Mouse (Mus musculus) layer of hippocampus, adult 11-12 months (tissue): ENCODE results near the gene Ttc4.
A peak's percentile ranks its signal among the peaks of the same experiment; 100 is the strongest.

Experiments used
- DNase-seq: peaks from one replicate; pipeline ENCODE4 v3.0.0; 2022; ENCODE audit warnings: low spot score

Ttc4 gene

DNA sequence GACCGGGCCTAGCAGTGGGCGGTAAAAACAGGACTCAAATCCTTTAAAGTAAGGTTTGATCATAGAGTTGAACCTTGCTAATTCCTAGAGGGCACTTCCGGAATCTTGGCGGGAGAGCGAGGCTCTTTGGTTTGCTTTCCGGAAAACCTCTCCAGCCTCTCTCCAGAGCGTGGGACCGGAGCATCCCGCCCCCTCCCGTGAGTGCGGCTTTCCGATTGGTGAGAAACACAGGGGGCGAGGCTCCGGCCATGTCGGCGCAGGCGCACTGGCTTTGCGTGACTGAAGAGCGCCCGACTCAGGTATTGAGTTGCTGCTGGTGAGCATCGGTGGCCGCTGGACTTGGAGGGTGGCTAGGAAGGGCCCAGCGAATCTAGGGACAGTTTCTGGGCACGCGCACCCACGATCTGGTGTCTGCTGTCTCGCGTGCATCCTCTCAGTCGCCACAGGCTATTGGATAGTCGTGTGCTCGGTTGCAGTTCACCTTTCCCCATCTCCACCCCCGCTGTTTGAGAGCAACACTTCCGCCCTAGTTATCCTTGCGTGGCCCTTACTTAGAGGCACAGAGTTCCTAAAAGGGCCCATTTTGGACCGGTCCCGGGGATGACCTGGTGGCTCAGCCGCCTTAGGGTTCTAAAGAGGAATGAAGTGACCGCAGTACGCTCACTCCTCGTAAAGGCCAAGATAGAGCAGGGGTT is 27.8 kb downstream of the Ttc4 start, which contains the start of gene Pars2:
Gene Pars2, plus strand, starts transcription at position 237 of the 695 bp plus-strand sequence.
- DNase-seq, result peak; percentile 97

GRCm38 (mm10) chr4:106647137-106647536 is 31.6 kb downstream of the Ttc4 start:
- no peak for DNase-seq

- DNase-seq, result no peak
These were observed 32.9 kb downstream of the Ttc4 start for GRCm38 (mm10) chr4:106645797-106646196.

- no peak for DNase-seq
These were observed 34.5 kb downstream of the Ttc4 start for GRCm38 (mm10) chr4:106644218-106644610.

DNA sequence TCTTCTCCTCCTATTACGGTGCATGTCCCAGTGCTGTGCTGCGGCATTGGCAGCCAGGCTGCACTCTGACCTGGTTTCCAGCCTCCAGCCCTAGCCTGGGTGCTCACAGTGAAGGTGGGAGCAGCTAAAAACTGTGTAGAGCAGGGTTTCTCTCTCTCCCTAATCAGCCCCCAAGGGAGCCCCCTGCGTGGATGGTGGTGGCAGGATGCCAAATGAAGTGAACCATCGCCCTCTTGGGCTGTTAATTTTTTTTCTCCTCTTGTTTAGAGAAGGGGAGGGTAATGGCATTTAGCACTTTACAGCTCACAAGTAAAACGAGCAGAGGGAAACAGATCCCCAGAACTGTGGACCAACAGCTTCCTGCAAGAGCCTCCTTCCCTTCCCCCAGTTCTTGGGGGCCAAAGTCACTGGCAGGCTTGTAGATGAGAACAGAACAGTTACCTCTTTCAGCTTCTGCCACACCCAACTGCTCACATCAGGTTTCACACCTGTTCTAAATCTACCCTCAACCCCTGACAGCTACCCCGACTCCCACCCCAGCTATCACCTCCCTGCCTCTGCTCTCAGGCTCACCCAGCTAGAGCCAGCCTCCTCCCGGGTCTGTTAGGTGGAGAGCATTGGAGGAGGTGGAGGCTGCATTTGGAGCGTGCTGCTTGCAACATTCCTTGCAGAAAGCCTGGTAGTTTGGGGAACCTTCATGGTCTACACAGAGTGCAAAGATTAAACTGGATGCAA is 35.1 kb downstream of the Ttc4 start:
- DNase-seq, result no peak

DNA sequence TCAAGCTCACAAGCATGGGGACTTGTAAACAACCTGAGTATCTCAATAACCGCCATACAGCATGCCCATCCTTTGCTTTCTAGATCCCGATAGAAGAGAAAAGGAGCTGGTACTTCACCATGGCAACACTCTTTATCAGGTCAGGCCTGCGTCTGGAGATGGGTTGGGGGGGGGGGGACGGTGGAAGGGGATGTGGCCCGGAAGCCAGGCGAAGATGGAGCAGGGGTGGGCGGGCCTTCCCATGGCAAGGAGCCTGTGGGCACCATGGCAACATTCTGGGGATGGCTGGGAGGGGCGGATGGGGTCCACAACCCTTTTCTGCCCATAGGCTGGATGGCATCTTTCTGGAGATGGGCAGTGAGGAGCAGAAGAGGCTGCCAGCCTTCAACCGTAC is 44.7 kb downstream of the Ttc4 start:
- no peak for DNase-seq

- DNase-seq, result no peak
These were observed 45.3 kb downstream of the Ttc4 start for GRCm38 (mm10) chr4:106633281-106634085.

- no peak for DNase-seq
These were observed 46.4 kb downstream of the Ttc4 start for GRCm38 (mm10) chr4:106632313-106632712.

GRCm38 (mm10) chr4:106630333-106631220 is 48.2 kb downstream of the Ttc4 start:
- peak; percentile 92 for DNase-seq

GRCm38 (mm10) chr4:106629374-106629773 is 49.4 kb downstream of the Ttc4 start:
- no peak for DNase-seq

- DNase-seq, result no peak
These were observed 49.9 kb downstream of the Ttc4 start for GRCm38 (mm10) chr4:106628650-106629360.

- DNase-seq, result no peak
These were observed 50.9 kb downstream of the Ttc4 start for GRCm38 (mm10) chr4:106627809-106628208.

GRCm38 (mm10) chr4:106624271-106624670 is 54.5 kb downstream of the Ttc4 start:
- DNase-seq, result no peak

GRCm38 (mm10) chr4:106622712-106623111 is 56.0 kb downstream of the Ttc4 start:
- no peak for DNase-seq

DNA sequence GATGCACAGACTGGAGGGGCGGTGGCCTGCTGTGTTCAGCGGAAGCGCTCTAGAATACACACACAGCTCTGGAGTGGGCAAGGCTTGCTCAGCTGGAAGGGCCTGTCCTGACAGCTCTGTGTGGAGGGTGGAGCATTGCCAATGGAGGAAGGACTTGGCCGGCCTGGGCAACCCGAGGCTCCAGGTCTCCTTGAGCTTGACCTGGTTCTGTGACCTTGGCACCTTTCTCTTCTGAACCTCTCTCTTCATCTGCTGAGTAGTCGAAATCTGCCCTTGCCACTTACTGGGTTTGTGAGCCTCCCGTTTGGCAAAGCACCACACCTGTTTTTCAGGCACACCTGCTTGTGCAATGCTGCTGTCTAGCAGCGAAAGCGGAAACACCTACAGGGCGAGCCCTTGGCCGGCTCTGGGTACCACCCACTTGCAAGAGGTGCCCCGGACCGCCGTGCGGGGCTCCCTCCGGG is 56.7 kb downstream of the Ttc4 start, which contains the start of gene Ttc22:
Gene Ttc22, plus strand, starts transcription at position 403 of the 464 bp plus-strand sequence.
- DNase-seq, result no peak

DNA sequence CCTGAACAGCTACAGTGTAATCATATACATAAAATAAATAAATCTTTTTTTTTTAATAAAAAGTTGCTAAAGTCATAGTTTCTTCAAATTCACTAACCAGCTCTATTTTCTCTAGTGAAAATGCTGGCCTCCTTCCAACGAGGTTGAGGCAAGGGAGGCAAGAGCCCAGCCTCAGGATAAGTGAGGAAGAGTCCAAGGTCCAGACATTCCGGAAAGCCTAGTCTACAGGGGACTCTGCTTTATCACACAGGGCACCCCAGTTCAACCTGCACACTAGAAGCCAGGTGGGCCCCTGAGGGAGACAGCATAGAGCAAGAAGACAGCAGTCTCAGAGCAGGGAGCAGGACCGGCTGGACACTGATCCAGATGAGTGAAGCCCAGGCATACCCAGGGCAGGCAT is 57.3 kb downstream of the Ttc4 start:
- no peak for DNase-seq

DNA sequence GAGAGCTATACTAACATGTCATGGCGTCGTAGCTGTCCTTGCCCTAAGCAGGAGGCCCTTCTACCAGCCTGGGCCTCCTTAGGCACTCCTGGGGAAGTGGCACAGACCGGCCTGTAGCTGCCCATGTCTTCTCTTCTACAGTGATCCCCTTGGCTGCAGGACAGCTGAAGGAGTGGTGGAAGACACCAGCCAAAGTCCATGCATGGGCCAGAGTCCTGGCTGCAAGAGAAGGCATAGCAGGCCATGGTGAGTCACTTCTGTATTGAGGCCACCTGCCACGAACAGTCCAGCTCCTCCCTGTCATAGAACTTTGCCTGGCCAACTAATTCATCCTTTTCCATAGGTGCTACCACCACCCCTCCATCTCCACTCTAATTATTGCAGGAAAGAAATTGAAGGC is 59.8 kb downstream of the Ttc4 start:
- DNase-seq, result no peak

- no peak for DNase-seq
These were observed 61.7 kb downstream of the Ttc4 start, which contains the start of gene Lexm for GRCm38 (mm10) chr4:106617056-106617455. Gene Lexm (minus strand): TSS chr4:106617241.

- no peak for DNase-seq
These were observed 63.1 kb downstream of the Ttc4 start for GRCm38 (mm10) chr4:106615637-106616036.

- DNase-seq, result no peak
These were observed 63.9 kb downstream of the Ttc4 start for GRCm38 (mm10) chr4:106614881-106615280.
